Mouse (Mus musculus) myocyte (in vitro differentiated cells): ENCODE measurements around the gene Art3. TPM values are rescaled to one million over a fixed set of nuclear protein-coding genes. Genes with fewer than 3 reads are reported as not detected.

Experiments
- H3K27me3 ChIP-seq: one replicate; pipeline ENCODE4 v1.6.1; 2011; ENCODE audit not compliant: control insufficient read depth, insufficient read depth, insufficient read length
- H3K36me3 ChIP-seq: one replicate; pipeline ENCODE4 v1.6.1; 2011; ENCODE audit not compliant: control insufficient read depth, insufficient read depth
- H3K4me2 ChIP-seq: one replicate; pipeline ENCODE4 v1.6.1; 2011; ENCODE audit warnings: low read depth, control low read depth
- H3K4me3 ChIP-seq: one replicate; pipeline ENCODE4 v1.5.1; 2011; ENCODE audit warnings: mild to moderate bottlenecking, control low read depth, moderate library complexity
- H3K79me2 ChIP-seq: one replicate; pipeline ENCODE4 v1.6.1; 2011; ENCODE audit not compliant: control insufficient read depth, insufficient read depth
- H3ac ChIP-seq: one replicate; pipeline ENCODE4 v1.6.1; 2011; ENCODE audit not compliant: control insufficient read depth, insufficient read length
- CEBPB ChIP-seq: IDR thresholded peaks from 2 replicates; pipeline ENCODE4 v1.6.1; 2011; ENCODE audit warnings: mild to moderate bottlenecking, moderate library complexity; ENCODE audit not compliant: poor library complexity, insufficient read depth, severe bottlenecking
- E2F4 ChIP-seq: IDR thresholded peaks from one replicate; pipeline ENCODE4 v1.6.1; 2011; ENCODE audit warnings: mild to moderate bottlenecking, control low read depth, moderate library complexity; ENCODE audit not compliant: insufficient read depth
- MAX ChIP-seq: IDR thresholded peaks from one replicate; pipeline ENCODE4 v1.6.1; 2011; ENCODE audit warnings: low read depth, mild to moderate bottlenecking, control low read depth
- MYOD1 ChIP-seq, 3 experiments: IDR thresholded peaks; one replicate each; pipeline ENCODE4 v1.6.1; 2011; ENCODE audit warnings: control low read depth in 2 of 3, low read depth in 2 of 3, mild to moderate bottlenecking in 2 of 3, moderate library complexity in 1 of 3; ENCODE audit not compliant: insufficient read length in 2 of 3, control insufficient read depth in 1 of 3
- MYOG ChIP-seq, 3 experiments: IDR thresholded peaks; one replicate each; pipeline ENCODE4 v1.6.1; 2011; ENCODE audit warnings: control low read depth in 2 of 3, low read depth in 2 of 3, mild to moderate bottlenecking in 2 of 3; ENCODE audit not compliant: insufficient read length in 2 of 3, control insufficient read depth in 1 of 3, insufficient read depth in 1 of 3
- POLR2A ChIP-seq: IDR thresholded peaks from one replicate; pipeline ENCODE4 v1.6.1; 2011; ENCODE audit warnings: low read depth, mild to moderate bottlenecking, control low read depth, moderate library complexity; ENCODE audit not compliant: insufficient read length
- POLR2AphosphoS2 ChIP-seq: IDR thresholded peaks from one replicate; pipeline ENCODE4 v1.6.1; 2011; ENCODE audit warnings: low read depth, control low read depth; ENCODE audit not compliant: insufficient read length
- REST ChIP-seq: IDR thresholded peaks from one replicate; pipeline ENCODE4 v1.6.1; 2011; ENCODE audit warnings: mild to moderate bottlenecking, control low read depth, moderate library complexity; ENCODE audit not compliant: insufficient read depth, insufficient read length
- SRF ChIP-seq: IDR thresholded peaks from one replicate; pipeline ENCODE4 v1.6.1; 2011; ENCODE audit warnings: low read depth; ENCODE audit not compliant: control insufficient read depth, insufficient read length
- TCF12 ChIP-seq: IDR thresholded peaks from one replicate; pipeline ENCODE4 v1.6.1; 2011; ENCODE audit warnings: mild to moderate bottlenecking, control low read depth; ENCODE audit not compliant: poor library complexity, insufficient read depth, severe bottlenecking
- TCF3 ChIP-seq: IDR thresholded peaks from one replicate; pipeline ENCODE4 v1.6.1; 2011; ENCODE audit warnings: low read depth, control low read depth; ENCODE audit not compliant: insufficient read length
- USF1 ChIP-seq: IDR thresholded peaks from one replicate; pipeline ENCODE4 v1.6.1; 2011; ENCODE audit warnings: low read depth, mild to moderate bottlenecking, control low read depth, moderate library complexity
- polyA plus RNA-seq: library from polyadenylated mRNA; unstranded; fragments of >200 nt; fragmentation: generic; extraction: Trizol; gene quantifications from one replicate; pipeline ENCODE4 v1.2.1, GENCODE M21; 2012; ENCODE audit warnings: missing spikeins

Art3 gene
- polyA plus RNA-seq, 1 experiment: 3.8 TPM

DNA sequence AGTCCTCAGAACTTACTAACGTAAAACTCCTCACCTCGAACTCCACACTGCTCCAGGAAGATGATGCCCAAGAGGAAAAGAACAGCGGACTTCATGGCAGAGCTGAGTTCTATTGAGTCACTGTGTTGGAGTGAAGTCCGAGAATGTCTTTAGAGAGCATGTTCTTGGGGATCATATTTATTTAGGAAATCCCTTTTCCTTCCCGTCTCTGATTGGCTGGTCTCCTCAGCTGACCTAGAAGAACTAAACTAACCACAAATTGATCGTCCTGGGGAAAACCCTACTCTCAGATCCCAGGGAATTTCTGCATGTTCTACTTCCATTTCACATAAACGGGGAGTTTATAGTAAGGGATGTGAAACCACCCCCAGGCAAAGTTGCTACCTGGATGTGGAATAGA, 3.7 kb upstream of the Art3 start, which contains the start of gene Cxcl9:
Cxcl9 (minus strand) TSS at position 151 of the 400 bp plus-strand sequence.
- Histone ChIP-seq H3K4me2 (no peak within 1 kb of the TSS), H3K36me3 (no peaks in the 10 kb centered on the region), H3ac (no peak within 1 kb of the TSS), H3K79me2 (no peaks in the 10 kb centered on the region), H3K4me3 (no peak within 1 kb of the TSS), H3K27me3 (no peaks in the 10 kb centered on the region)
- TF ChIP-seq MAX: no peak
- TF ChIP-seq USF1: peak; percentile 33

DNA sequence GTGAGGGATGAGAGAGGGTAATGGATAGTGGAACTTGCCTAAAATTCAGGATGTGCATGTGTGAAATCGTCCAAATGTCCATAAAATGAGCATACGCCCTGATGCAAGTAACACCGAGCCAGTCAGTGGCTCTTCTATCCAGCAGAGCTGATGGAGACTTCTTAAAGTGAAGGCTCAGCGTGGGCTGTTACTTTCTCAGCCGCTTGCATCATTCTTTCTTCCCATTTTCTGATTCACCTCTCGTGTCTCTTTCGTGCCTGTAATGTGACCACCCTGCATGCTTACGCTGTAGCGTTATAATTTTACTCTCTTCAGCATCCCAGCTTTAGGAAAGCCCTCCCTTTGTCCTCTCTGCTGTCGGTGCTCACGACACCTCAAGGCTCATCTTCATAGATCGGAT, 505 bp upstream of the Art3 start:
- no peak for TF ChIP-seq REST
- no peak for TF ChIP-seq MAX
- TF ChIP-seq E2F4: no peak
- no peak for TF ChIP-seq MYOD1 (IDR thresholded peaks at IDR 0.05; ENCODE audit: control insufficient read depth in 1 of 3, insufficient read length in 2 of 3, low read depth in 2 of 3)
- no peak for TF ChIP-seq POLR2A
- TF ChIP-seq POLR2AphosphoS2: no peak
- no peak for TF ChIP-seq MYOG (IDR thresholded peaks at IDR 0.05; ENCODE audit: control insufficient read depth in 1 of 3, insufficient read depth in 1 of 3, insufficient read length in 2 of 3, low read depth in 2 of 3)
- TF ChIP-seq SRF: no peak
- TF ChIP-seq TCF3: no peak
- no peak for TF ChIP-seq TCF12
- H3K4me3 ChIP-seq: no peak overlapping the region
- H3K36me3 ChIP-seq: no peaks in the 10 kb centered on the region
- H3K27me3 ChIP-seq: no peaks in the 10 kb centered on the region
- H3K4me2 ChIP-seq: no peak overlapping the region
- no peak overlapping the region for H3ac ChIP-seq
- H3K79me2 ChIP-seq: no peaks in the 10 kb centered on the region

- Histone ChIP-seq H3K27me3 (peaks cover 4% of the 10 kb centered on the region), H3ac (no peak overlapping the region), H3K4me3 (no peak overlapping the region), H3K79me2 (no peaks in the 10 kb centered on the region), H3K4me2 (peak overlapping the region; percentile 67), H3K36me3 (no peaks in the 10 kb centered on the region)
- TF ChIP-seq CEBPB: peak; percentile 41; the same call in 1 of the 2 replicates
- no peak for TF ChIP-seq REST
- TF ChIP-seq USF1: peak; percentile 58
Measured at GRCm38 (mm10) chr5:92332359-92332840, 773 bp downstream of the Art3 start.

DNA sequence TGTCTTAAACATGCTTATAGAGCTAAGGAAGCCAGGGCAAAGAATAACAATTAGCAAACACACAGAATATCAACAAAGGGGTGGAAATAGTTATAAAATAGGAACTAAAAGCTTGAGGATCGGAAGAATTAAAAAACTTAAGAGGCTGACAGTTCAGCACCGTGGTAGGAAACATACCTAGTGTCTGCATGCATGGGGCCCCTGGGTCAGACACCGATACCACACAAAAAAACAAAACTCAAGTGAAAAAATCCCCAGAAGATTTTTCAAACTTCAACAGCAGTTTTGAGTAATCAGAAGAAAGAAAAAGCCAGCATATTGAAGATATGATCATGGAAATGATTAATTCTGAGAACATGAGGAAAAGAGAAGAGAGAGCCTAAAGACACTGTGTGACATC, 5.1 kb downstream of the Art3 start:
- H3ac ChIP-seq: no peak overlapping the region
- H3K27me3 ChIP-seq: peaks cover 22% of the 10 kb centered on the region
- H3K4me3 ChIP-seq: no peak overlapping the region
- H3K4me2 ChIP-seq: no peak overlapping the region
- TF ChIP-seq SRF (no peak), CEBPB (no peak), USF1 (no peak), POLR2AphosphoS2 (no peak), TCF12 (no peak), E2F4 (no peak), TCF3 (no peak), POLR2A (no peak), REST (no peak), MAX (no peak), MYOD1 (IDR thresholded peaks at IDR 0.05; ENCODE audit: control insufficient read depth in 1 of 3, insufficient read length in 2 of 3, low read depth in 2 of 3) (no peak), MYOG (IDR thresholded peaks at IDR 0.05; ENCODE audit: control insufficient read depth in 1 of 3, insufficient read depth in 1 of 3, insufficient read length in 2 of 3, low read depth in 2 of 3) (no peak)
- no peaks in the 10 kb centered on the region for H3K79me2 ChIP-seq
- no peaks in the 10 kb centered on the region for H3K36me3 ChIP-seq

- H3K79me2 ChIP-seq: no peaks in the 10 kb centered on the region
- TF ChIP-seq POLR2A: no peak
- no peak for TF ChIP-seq MYOG (IDR thresholded peaks at IDR 0.05; ENCODE audit: control insufficient read depth in 1 of 3, insufficient read depth in 1 of 3, insufficient read length in 2 of 3, low read depth in 2 of 3)
- TF ChIP-seq POLR2AphosphoS2: no peak
- no peak for TF ChIP-seq TCF12
- no peak for TF ChIP-seq REST
- TF ChIP-seq TCF3: no peak
- TF ChIP-seq MYOD1 (IDR thresholded peaks at IDR 0.05; ENCODE audit: control insufficient read depth in 1 of 3, insufficient read length in 2 of 3, low read depth in 2 of 3): no peak
- TF ChIP-seq CEBPB: no peak
- no peak for TF ChIP-seq SRF
- no peak for TF ChIP-seq MAX
- TF ChIP-seq E2F4: no peak
- no peak for TF ChIP-seq USF1
- no peak overlapping the region for H3K4me2 ChIP-seq
- H3K4me3 ChIP-seq: no peak overlapping the region
- H3K36me3 ChIP-seq: no peaks in the 10 kb centered on the region
- peaks cover 28% of the 10 kb centered on the region for H3K27me3 ChIP-seq
- H3ac ChIP-seq: no peak overlapping the region
Measured at GRCm38 (mm10) chr5:92340606-92341005, 9.0 kb downstream of the Art3 start.
